Mouse (Mus musculus): ENCODE measurements at regions not wholly inside any gene's neighbourhood (a gene's known extent, or its start where the extent isn't known, plus 50 kb on each side); places are given as distances from the start of the nearest gene placed in this dataset.

- dilution Hi-C loops (cut with MboI; ENCODE audit: extremely low pct_ligation_motif_present, extremely low pct_unique_long_range_greater_than_20kb, low sequenced_read_pairs): no loop called here
Measured at GRCm38 (mm10) chr8:89325248-89325645, 281.3 kb upstream of the Sall1 start.

GRCm38 (mm10) chr8:89324462-89325247 is 280.7 kb upstream of the Sall1 start:
- TF ChIP-seq JUN (IDR thresholded peaks at IDR 0.05; ENCODE audit: insufficient read depth, low read depth, low read length): no peak
- TF ChIP-seq ZC3H11A (IDR thresholded peaks at IDR 0.05; ENCODE audit: low read depth, low read length): no peak
- TF ChIP-seq CHD2 (IDR thresholded peaks at IDR 0.05; ENCODE audit: low read length): no peak
- no peak for TF ChIP-seq POLR2AphosphoS2 (IDR thresholded peaks at IDR 0.05; ENCODE audit: low read depth, low read length)
- no peak for TF ChIP-seq ETS1 (conservative IDR thresholded peaks at IDR 0.05; ENCODE audit: low read depth, low read length)
- no peak for TF ChIP-seq BHLHE40 (IDR thresholded peaks at IDR 0.05; ENCODE audit: low read depth, low read length)
- no peak for TF ChIP-seq SIN3A (IDR thresholded peaks at IDR 0.05; ENCODE audit: low read length)
- TF ChIP-seq UBTF (IDR thresholded peaks at IDR 0.05; ENCODE audit: low read depth, low read length): no peak
- TF ChIP-seq SMC3 (IDR thresholded peaks at IDR 0.05; ENCODE audit: low read depth, low read length): no peak
- TF ChIP-seq ZKSCAN1 (IDR thresholded peaks at IDR 0.05; ENCODE audit: borderline replicate concordance, low read depth, low read length): no peak
- no peak for TF ChIP-seq MXI1 (IDR thresholded peaks at IDR 0.05; ENCODE audit: low read depth, low read length)
- H3K79me2 ChIP-seq (replicated peaks; ENCODE audit: control insufficient read depth, extremely low read depth, insufficient read depth, poor library complexity, severe bottlenecking): no peaks in the 10 kb centered on the region
- no peak overlapping the region for H3K4me3 ChIP-seq (replicated peaks in 1 of 3; ENCODE audit: low read depth in 2 of 3, low read length in 2 of 3, poor library complexity in 1 of 3)
- H3K27me3 ChIP-seq (replicated peaks): no peaks in the 10 kb centered on the region
- dilution Hi-C loops (cut with MboI; ENCODE audit: extremely low pct_ligation_motif_present, extremely low pct_unique_long_range_greater_than_20kb, low sequenced_read_pairs): no loop called here
- in situ Hi-C loops (cut with MboI; ENCODE audit: low pct_ligation_motif_present, low pct_unique_long_range_greater_than_20kb, low sequenced_read_pairs): no loop called here
- DNase-seq (ENCODE audit: extremely low read depth): no peak
- H3K36me3 ChIP-seq (replicated peaks in 1 of 2; ENCODE audit: control insufficient read depth in 1 of 2, insufficient read depth in 1 of 2, low read length in 1 of 2): no peaks in the 10 kb centered on the region
- no peak overlapping the region for H3K27ac ChIP-seq (ENCODE audit: insufficient read depth, low read depth)
- no peak overlapping the region for H3K4me2 ChIP-seq (ENCODE audit: insufficient read depth, low read depth, poor library complexity, severe bottlenecking)
- H3K4me1 ChIP-seq (ENCODE audit: control insufficient read depth in 1 of 2, insufficient read depth in 2 of 2): no peaks in the 10 kb centered on the region
- H3K9me3 ChIP-seq (replicated peaks; ENCODE audit: low read length): peaks cover 34% of the 10 kb centered on the region
- H3K9ac ChIP-seq (ENCODE audit: insufficient read depth, low read depth): no peak overlapping the region

More at GRCm38 (mm10) chr8:89325248-89325645, 281.3 kb upstream of the Sall1 start:
- no peak for DNase-seq (ENCODE audit: extremely low read depth)
- no peak overlapping the region for H3K9ac ChIP-seq (ENCODE audit: insufficient read depth, low read depth)
- no peak overlapping the region for H3K4me3 ChIP-seq (replicated peaks in 1 of 3; ENCODE audit: low read depth in 2 of 3, low read length in 2 of 3, poor library complexity in 1 of 3)
- no peaks in the 10 kb centered on the region for H3K4me1 ChIP-seq (ENCODE audit: control insufficient read depth in 1 of 2, insufficient read depth in 2 of 2)
- TF ChIP-seq MYC (IDR thresholded peaks at IDR 0.05; ENCODE audit: low read depth, low read length) (no peak), CTCF (conservative IDR thresholded peaks at IDR 0.05 in 1 of 2, IDR thresholded peaks at IDR 0.05 in 1 of 2; ENCODE audit: low read depth in 2 of 2, low read length in 2 of 2) (no peak), ELF1 (IDR thresholded peaks at IDR 0.05; ENCODE audit: low read depth, low read length) (no peak), POLR2A (IDR thresholded peaks at IDR 0.05; ENCODE audit: low read depth, low read length) (no peak), BHLHE40 (IDR thresholded peaks at IDR 0.05; ENCODE audit: low read depth, low read length) (no peak), TBP (conservative IDR thresholded peaks at IDR 0.05; ENCODE audit: low read depth, low read length) (no peak), NELFE (IDR thresholded peaks at IDR 0.05; ENCODE audit: low read depth, low read length) (no peak), ZKSCAN1 (IDR thresholded peaks at IDR 0.05; ENCODE audit: borderline replicate concordance, low read depth, low read length) (no peak), RCOR1 (conservative IDR thresholded peaks at IDR 0.05; ENCODE audit: low read depth, low read length) (no peak), GABPA (IDR thresholded peaks at IDR 0.05; ENCODE audit: insufficient replicate concordance, low read depth, low read length) (no peak)
- no peaks in the 10 kb centered on the region for H3K36me3 ChIP-seq (replicated peaks in 1 of 2; ENCODE audit: control insufficient read depth in 1 of 2, insufficient read depth in 1 of 2, low read length in 1 of 2)
- no peaks in the 10 kb centered on the region for H3K27me3 ChIP-seq (replicated peaks)
- in situ Hi-C loops (cut with MboI; ENCODE audit: low pct_ligation_motif_present, low pct_unique_long_range_greater_than_20kb, low sequenced_read_pairs): no loop called here
- H3K9me3 ChIP-seq (replicated peaks; ENCODE audit: low read length): peaks cover 34% of the 10 kb centered on the region
- no peak overlapping the region for H3K27ac ChIP-seq (ENCODE audit: insufficient read depth, low read depth)
- H3K4me2 ChIP-seq (ENCODE audit: insufficient read depth, low read depth, poor library complexity, severe bottlenecking): no peak overlapping the region
- H3K79me2 ChIP-seq (replicated peaks; ENCODE audit: control insufficient read depth, extremely low read depth, insufficient read depth, poor library complexity, severe bottlenecking): no peaks in the 10 kb centered on the region
